Mouse (Mus musculus) adrenal gland, adult 2 months (tissue): ENCODE results near the gene Sema3e. TPM values are rescaled to one million over a fixed set of nuclear protein-coding genes. Genes with fewer than 3 reads are reported as not detected.
A peak's percentile ranks its signal among the peaks of the same experiment; 100 is the strongest.

Source experiments
- DNase-seq: peaks from one replicate; pipeline ENCODE4 v3.0.0; 2021
- polyA plus RNA-seq: library from polyadenylated mRNA; depleted of rRNA; stranded (reverse); fragments of >200 nt; gene quantifications from 2 replicates; pipeline ENCODE4 v1.2.3, GENCODE M21; 2012
- total RNA-seq, 2 experiments: library from RNA; stranded (reverse); gene quantifications; 2 replicates each; pipeline ENCODE4 v1.2.3; 2021

Gene Sema3e
- total and polyA plus RNA-seq, 3 experiments, result 0.06 to 0.86 (median 0.35) TPM

DNA sequence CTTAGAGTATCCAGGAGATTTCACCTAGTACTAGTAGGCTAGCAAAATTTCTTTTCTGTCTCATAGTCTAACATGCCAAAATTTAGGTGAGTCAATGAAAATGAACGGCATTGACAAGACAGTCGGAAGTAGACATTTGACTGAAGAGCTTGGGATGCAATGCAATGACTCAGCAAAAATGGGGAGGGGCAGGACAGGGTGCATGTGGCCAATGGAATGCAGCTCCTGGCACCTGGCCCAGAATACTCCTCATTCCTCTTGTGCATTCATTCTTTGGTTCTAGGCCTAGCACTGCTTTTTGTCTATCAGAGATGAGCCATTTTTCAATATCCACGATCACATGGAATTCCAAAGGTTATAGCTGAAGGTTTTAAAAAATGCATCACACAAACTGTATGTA, 48.1 kb downstream of the Sema3e start:
- peak; percentile 43 for DNase-seq

DNA sequence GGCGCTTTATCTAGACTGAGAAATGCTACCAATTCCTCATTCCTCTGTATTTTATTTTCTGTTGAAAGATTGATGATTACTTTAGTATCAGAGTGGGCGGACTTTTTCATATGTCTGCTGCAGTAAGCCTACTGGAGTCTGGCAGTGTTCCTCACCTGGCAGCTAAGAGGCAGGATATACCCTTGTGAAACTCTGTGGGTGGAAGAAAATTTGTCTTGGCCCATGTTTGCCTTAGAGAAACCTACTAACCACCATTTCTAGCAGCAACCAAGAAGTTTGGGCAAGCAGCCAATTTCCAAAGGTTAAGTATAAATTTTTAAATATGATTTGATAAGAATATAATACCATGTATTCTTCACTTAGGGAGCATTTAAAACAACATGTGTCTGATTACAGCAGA, 63.0 kb downstream of the Sema3e start:
- DNase-seq, result no peak

DNA sequence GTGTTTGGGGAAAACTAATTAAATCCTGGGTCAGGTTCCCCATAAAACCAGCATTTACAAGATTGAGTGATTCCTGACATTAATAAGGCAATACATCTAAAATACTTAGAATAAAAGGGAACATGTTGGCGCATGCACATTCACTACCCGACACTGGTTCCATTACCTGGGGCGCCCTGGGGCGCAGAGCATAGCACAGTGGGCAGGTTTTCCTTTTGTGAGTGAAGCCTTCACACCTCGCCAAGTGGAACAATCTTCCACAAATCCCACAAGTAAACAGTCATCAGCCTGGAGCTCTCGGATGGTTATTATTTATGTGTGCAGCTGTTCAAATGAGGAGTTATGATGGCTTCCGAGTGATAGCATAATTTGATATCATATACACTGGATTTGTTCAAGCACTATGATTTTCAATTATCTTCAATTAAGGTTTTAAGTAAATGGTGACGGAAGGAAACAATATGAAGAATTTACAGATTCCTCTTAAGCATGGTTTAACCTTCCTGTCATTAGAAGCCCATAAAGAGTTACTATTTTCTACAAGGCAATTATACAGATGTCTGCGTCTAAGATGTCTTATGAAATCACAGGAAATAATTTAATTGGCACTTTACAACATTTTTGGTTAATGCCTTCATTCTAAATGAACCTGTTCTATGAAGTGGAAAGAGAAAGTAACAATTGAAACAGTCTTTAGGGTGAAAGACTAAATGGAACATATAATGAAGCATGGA, 65.0 kb downstream of the Sema3e start:
- no peak for DNase-seq

DNA sequence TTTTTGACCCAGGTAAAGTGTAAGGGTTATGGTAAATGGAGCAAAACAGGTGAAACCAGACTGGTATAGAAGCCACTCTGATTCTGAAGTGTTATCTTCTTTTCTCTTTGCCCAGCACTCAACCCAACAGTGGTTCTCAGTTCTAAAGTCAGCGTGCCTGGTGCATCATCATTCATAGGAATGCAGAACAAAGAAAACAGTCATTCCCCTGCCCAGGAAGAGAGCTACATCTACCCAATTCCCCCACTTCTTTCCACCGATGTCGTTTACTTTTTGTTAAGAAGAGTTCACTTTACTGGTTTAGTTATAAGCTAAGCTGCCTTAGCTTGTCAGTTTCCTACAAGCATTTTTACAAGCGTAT, 65.5 kb downstream of the Sema3e start:
- no peak for DNase-seq

DNA sequence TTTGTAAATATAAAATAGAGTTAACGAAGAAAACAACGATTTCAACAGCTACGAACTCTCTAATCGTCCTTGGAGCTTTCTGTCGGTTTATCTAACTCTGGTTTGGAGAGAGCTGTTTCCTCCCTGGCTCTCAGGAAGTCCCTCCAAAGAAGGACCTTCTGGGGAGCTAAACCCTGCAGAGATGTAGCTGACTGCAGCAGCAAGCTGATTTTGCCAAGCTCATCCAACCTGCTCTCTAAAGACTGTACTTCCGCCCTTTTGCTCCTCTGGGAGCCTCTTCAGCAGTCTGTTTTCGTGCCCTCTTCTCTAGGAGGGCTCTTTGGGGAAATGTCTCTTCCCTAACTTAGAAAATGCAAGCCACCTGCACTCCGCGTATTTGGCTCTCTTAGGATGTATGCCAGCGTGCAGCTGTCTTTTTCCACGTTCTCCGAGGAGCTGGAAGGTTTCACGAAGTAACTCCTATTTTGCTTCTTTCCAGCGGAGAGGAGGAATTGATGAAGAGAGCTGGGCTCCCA, 67.2 kb downstream of the Sema3e start:
- DNase-seq, result no peak

DNA sequence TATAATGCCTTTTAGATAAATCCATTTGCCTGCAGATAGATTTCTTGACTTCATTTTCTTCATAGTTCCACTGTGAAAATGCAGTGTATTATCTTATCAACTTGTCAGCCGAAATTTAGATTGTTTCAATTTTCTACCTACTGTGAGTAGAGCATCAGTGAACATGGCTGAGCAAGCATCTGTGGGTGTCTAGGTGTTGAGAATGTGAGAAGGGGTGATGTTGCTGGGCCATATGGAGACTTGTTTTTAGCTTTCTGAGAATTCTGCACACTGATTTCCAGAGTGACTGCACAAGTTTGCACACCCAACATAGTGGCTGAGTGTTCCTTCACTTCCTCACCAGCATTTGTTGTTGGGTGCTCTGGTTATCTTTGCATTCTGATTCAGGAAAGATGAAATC, 71.1 kb downstream of the Sema3e start:
- no peak for DNase-seq

DNA sequence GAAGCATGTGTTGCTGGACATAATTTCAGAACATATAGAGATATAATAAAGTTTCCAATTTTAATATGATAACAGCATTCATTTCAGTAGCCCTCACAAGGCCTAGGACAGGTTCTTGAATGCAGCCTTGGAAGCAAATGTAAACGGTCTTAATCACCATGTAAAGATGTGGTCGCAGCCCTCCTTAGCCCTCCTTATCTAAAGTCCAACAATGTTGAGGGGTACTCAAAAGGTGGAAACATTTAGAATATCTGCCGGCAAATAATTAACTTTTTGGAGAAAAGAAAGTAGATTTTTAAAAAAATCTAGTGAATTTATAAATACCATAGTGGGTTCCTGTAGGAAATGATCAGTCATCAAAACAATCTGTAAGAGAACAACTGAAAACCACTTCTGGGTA, 73.6 kb downstream of the Sema3e start:
- DNase-seq, result no peak

DNA sequence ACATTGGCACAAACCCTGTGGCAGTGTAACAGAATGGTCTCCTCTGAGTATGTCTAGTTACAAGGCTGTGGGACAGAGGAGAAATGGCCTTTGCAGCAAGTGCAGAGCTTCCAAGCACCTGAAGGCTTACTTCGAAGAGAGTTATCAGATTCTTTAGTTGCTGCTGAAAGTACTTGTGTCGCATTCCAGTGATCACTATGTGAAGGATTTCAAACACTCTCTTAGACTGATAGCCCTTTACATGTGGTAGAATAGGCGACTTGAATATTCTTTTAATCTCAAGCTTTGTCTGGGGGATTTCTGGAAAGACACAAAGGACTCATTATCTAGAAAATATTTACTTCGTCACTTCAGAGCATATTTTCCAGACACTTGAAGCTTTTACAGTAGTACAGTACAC, 82.3 kb downstream of the Sema3e start:
- DNase-seq, result no peak

DNA sequence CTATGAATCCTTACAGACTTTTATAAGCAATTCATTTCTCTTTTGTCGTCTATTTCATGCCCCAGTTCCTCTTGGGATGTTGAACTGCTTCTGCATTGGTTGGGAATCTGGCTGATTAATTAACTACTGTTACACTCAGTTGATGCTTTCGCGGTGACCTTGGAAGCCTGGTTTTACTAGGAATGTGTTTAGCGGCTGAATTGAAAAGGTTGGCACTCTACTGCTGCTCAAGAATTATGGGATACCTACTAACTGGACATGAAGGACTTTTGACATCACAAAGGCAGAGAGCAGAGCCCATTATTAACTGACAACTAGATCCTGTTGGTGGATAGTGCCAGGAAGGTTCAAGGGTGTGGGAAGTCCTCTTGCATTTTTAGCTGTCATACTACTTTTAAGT, 83.9 kb downstream of the Sema3e start:
- DNase-seq, result no peak

DNA sequence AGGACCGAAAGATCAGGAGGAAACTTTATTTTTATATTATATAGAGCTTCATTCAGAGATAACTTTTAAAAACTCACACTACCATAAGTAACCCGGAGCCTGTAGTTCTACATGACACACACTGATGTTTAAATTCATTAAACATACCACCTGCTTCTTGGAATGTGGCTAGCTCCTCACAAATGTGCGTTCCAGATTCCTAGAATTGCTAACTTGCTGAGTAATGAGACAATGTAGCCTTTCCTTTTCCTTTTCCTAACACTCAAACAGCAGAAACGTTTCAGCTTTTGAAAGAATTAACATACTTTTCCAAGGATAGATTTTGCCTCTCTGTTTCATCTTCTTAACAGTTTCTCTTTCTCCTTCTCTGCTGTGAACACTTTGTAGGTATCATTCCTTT, 86.3 kb downstream of the Sema3e start:
- no peak for DNase-seq

DNA sequence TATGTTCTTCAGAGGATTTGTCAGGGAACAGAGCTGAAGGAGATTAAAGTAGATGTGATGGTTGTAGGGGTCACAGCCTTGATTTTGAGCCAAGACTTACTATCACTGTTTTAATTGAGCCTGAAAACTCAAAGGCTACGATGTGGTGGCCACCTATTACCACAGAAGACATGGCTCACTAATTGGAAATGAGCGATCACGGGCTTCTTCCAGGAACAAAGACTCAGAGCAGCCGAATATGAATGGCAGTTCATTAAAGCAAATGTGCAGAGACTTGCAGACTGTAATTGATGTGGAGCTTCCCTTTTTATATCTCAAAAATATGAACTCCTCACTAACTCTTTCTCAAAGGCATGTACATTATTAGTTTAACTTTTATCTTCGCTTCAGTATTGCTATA, 96.8 kb downstream of the Sema3e start:
- DNase-seq, result no peak

DNA sequence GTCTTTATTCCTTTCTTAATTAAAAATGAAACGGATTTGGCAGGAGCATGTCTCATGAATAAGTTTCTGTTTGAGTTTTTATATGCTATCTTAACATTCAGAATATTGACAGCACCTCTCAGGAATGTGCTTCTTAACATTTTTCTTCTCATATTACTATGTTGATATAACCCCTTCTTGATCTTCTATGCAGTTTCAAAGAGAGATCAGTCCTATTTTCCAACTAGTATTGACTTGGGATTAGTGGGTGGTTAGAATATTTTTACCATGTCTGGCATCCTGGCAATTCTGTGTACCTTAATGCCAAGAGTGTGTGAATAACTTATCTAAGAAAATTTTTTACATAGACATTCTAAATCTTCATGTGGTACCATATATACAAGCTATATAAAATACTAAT, 101.5 kb downstream of the Sema3e start:
- DNase-seq, result no peak

DNA sequence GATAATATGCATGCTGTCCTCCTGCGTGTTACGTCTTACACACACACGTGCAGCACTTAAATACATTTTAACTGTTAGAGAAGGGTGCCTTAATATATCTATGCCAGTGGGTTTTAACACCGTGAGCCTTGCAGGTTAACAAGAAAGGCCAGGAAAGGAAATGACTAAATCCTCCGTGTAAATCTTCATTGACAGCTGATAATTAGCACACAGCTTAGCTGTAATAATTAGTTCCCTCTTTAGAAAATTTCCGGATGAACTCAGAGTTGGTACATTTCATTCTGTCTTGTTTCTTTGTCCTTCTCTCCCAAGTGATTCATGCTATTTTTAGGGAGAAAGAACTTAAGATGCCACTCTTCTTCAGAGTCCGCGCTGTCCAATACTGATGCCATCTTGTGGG, 110.9 kb downstream of the Sema3e start:
- DNase-seq, result no peak

DNA sequence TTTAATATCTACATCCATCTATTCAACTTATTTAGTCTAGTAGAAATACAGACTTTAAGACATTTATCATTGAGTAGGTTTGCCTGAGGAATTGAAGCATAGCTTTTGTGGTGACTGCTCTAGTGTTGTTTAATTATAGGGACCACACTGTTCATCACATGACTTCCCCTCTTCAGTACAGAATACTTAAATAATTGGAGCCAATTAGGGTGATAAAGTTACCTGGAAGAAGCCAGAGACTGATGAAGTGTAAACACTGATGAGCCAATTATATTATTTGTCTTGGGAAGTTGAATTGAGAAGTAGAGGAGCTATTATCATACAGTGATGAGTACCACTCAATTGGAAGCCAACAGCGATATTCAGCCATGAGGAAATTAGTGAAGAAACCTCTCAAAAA, 113.6 kb downstream of the Sema3e start:
- no peak for DNase-seq

DNA sequence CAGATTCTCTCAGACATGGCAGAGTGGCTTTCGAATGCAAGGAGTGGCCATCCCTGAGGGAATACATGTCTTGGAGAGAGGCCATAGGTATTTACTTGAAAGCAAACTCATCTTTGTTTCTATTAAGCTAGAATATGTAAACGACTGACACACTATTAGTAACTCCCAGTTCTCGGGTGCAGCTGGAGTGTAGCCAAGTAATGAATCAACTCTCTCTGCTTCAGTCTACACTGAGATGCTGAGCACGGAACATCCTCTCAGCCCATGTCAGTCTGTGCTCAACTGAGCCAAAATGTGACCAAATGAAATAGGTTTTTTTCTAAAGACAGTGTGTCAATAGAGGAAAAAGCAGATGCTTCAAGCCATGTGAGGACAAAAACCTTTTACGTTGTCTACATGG, 137.5 kb downstream of the Sema3e start:
- no peak for DNase-seq

DNA sequence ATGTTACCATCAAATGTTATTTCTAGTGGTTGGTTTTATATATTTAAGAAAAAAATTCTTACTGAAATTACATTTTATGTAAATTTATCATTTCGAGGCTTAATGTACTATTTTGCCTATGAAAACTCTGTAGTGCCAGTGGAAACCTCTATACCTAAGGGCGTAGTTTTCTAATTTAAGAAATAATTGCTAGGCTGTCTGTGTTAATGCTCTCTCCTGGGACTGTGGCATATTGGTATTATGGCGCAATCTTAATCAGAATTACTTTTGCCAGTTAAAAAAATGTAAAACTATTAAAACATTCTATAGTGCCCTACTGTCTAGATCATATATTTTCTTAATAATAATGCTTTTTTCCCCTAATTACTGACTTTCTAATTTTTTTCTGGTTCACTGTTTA, 138.2 kb downstream of the Sema3e start:
- DNase-seq, result no peak

DNA sequence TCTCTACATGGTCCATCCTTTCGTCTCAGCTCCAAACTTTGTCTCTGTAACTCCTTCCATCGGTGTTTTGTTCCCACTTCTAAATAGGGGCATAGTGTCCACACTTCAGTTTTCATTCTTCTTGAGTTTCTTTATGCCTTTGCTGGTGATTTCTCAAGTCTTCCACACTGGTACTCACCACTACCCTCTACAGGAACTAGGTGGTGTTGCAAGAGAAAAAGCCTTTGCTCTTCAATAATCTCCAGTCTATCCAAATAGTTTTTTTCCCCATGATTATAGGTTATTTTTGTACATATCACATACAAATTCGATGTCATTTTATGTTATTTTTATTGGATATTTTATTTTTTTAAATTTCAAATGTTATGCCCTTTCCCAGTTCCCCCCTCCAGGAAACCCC, 142.7 kb downstream of the Sema3e start:
- DNase-seq, result no peak

DNA sequence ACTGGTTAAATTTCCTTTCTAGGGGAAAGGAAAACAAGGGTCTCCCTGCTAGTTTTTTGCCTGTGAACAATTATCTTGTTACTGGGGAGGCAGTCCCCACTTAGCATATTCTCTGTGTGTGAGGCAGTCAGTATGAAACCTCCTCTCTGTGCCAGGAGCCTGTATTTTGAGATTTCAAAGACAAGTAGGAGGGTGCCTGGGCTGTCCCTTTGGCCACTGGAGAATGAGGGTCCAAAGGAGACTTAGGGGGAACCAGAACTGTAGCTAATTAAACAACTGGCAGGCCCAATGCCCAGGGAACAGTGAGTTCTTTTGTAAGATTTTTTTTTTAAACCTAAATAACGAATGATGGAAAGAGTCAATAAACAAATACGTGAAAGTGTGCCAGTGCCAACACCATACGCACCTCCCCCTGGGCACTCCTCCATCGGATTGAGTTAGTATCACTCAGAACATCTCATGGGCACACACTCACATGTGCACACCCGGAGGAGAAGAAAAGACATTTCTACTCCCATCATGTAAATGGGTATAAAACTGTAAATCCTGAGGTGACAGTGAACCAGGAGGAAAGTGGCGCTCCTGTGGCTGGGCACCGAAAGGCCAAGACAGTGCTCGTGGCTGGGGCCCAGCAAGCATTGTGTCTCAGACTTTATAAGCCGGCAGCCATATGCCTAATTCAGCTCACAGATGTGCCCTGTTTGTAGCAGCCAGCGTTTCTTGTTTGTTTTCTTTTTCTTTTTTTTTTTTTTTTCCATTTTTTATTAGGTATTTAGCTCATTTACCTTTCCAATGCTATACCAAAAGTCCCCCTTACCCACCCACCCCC, 148.5 kb downstream of the Sema3e start:
- no peak for DNase-seq

DNA sequence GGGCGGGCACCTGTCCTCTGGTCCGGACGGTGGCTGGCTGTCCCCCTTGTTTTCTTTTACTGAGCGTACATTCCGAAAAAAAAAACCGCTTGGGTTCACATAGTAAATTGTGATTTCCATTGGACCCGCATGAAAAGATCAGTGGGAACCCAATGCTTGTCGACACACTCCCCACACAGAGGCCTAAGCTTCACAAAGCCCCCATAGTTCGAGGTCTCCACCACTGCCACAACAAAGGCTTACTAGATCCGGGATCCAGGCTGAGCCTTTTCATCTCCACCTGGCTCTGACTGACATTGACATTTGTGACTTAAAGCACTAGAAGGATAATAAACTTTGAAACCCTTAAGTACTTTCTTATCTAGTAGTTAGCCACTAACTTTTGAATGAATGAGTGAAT, 155.5 kb downstream of the Sema3e start:
- DNase-seq, result no peak

DNA sequence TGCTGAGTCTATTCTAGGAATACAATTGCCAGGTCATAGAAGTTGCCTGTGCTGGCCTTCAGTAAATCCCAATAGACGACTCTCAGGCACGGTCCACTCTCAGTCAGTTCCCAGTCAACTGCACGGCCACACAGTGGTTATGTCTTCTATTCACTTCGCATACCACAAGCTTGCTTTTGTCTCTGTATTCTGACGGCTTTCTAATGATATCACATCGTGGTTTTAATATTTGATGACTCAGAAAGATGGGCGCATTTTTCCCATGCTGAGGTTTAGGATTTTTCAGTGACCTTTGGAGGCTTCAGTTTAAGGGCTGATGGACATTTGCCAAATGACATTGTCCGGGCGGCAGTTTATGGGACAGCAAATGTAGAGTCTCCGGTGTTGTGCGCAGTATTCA, 157.1 kb downstream of the Sema3e start:
- no peak for DNase-seq

DNA sequence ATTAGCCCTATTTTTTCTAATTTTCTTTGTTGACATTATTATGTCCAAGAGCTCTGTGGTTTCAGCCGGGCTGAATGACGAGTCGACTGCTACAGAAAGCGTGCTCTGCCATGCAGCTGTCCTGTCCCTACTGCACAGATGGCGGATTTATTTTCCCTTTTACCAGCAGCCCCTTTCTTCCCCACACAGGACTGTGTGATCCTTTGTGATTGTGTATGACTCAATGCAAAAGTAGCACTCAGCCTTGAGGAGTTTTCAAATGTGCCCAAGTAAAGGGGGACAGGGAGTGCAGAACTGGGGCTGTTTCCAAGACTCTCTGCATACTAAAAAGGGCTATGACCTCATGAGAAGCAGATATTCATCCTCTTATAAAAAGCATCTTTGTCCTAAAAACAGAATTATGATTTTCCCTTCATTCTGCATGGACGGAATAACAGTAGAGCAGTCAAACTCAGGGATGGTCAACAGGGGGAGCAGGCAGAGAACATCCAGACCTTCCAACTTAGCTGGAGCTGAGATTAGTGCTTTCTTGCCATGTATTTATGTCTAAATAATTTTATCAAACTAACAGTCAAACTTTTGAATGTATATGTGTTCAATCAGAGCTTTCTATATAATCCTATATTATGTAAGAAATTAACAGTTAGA, 170.2 kb downstream of the Sema3e start:
- DNase-seq, result no peak

DNA sequence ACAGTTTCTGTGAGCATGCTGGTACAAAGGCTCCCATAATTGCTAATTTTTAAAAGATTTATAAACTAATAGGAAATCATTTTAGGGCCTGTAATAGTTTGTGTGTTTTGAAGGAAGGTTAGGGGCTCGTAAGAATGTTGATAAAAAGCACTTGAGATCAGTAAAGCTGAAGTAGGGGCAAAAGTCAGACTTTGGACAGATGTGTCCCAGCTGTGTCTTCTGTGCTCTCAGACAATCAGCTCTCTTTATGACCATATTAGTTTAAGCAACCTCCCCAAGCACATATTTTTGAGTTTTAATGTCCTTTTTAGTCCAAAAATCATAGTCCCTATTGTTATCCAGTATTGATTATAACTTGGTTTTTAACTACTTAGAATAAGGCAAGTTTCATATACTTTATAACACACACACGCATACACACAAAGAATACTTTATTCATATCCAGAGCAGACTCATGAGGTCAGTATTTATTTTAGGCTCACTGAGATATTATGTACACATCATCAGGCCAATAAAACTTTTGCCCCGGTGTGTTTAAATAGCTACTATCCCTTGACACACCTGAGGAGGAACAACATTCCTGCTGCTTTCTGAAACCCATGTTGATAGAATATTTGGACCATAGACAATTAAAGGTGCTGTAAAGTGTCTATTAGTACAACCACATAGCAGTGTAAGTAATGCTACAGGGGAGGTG, 173.4 kb downstream of the Sema3e start:
- no peak for DNase-seq

DNA sequence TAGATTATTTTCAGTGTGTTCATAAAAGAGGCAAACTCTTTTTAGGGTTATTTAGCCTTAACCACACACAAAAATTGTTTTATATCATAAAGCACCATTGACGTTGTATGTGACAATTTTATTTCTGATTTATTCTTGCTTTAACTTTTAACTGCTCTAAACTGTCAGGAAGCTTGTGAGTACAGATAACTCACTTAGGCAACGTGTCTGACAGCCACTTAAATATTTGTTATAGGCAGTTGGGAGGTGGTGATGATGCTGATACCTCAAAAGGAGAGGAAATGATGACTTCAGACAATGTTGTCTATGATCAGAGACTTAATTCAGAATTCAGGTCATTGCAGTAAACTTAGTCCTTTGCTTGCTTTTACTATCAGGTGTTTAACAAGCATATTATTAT, 181.7 kb downstream of the Sema3e start:
- no peak for DNase-seq
